Comparison of ENCODE assay signal across 24 mouse cellular contexts in the genomic region with DNA sequence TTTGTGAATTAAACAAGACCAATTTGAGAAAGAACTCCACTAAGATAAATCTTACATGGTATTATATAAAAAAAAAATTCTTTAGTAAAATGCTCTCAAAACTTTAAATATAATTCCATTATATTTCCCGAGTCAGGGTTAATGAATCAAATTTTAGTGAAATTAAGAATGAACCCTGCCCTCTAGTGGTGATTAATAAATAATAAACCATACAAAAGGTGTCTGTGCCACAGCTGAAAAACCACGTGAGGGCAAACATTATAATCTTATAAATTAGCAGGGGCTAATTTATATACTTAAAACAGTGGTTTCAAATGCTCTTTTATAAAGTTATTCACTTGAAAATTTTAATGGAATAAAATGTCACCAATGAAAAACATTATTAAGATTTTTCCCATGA.
A peak's percentile ranks its signal among the peaks of the same experiment; 100 is the strongest.
DNase-seq lines count a peak whose midpoint lies in the region; ATAC-seq and TF ChIP-seq lines count a peak whose summit lies in the region.
"Had no signal": no experiment of that assay in that cellular context is flagged by ENCODE, and none has a peak within 500 bp of the region (broad histone marks: within the 10 kb centered on the region; RNA-seq: fewer than 3 reads in every experiment).

No protein-coding gene starts in this region.

- 26% methylated on average over 2 of the region's 2 CpGs for WGBS in forebrain, postnatal 0 days
- WGBS in forebrain, embryonic 12.5 days: 41% methylated on average over 2 of the region's 2 CpGs
- 40% methylated on average over 2 of the region's 2 CpGs for WGBS in embryonic facial prominence, embryonic 14.5 days

- no peak overlapping the region for H3K9ac ChIP-seq in forebrain, postnatal 0 days
- no peak overlapping the region for H3K9ac ChIP-seq in forebrain, embryonic 12.5 days
- no peak overlapping the region for H3K9ac ChIP-seq in embryonic facial prominence, embryonic 14.5 days (ENCODE audit: low read depth, low read length)
- H3K9ac ChIP-seq: forebrain, embryonic 15.5 days; hindbrain, embryonic 15.5 days; liver, postnatal 0 days; neural tube, embryonic 15.5 days had no signal

- no peak overlapping the region for H3K27ac ChIP-seq in forebrain, postnatal 0 days (ENCODE audit: low read depth, low read length)
- H3K27ac ChIP-seq in forebrain, embryonic 12.5 days: no peak overlapping the region
- H3K27ac ChIP-seq in left cerebral cortex, adult 2 months: no peak overlapping the region
- H3K27ac ChIP-seq in embryonic facial prominence, embryonic 14.5 days (replicated peaks; ENCODE audit: low read depth, low read length): no peak overlapping the region
- H3K27ac ChIP-seq: forebrain, embryonic 15.5 days; hindbrain, embryonic 15.5 days; midbrain, embryonic 10.5 days; neural tube, embryonic 15.5 days had no signal

- no peaks in the 10 kb centered on the region for H3K4me1 ChIP-seq in forebrain, postnatal 0 days (ENCODE audit: insufficient read depth)
- no peaks in the 10 kb centered on the region for H3K4me1 ChIP-seq in forebrain, embryonic 12.5 days
- H3K4me1 ChIP-seq in E14TG2a.4 (replicated peaks; ENCODE audit: low read depth, low read length): no peaks in the 10 kb centered on the region
- H3K4me1 ChIP-seq in embryonic facial prominence, embryonic 14.5 days (ENCODE audit: control insufficient read depth, insufficient read depth, low read length): no peaks in the 10 kb centered on the region
- H3K4me1 ChIP-seq: forebrain, embryonic 15.5 days; hindbrain, embryonic 15.5 days; midbrain, embryonic 10.5 days; neural tube, embryonic 15.5 days had no signal

- no peak for ATAC-seq in forebrain, postnatal 0 days
- no peak for ATAC-seq in forebrain, embryonic 12.5 days (ENCODE audit: low FRiP score)
- no peak for ATAC-seq in embryonic facial prominence, embryonic 14.5 days (ENCODE audit: low read depth)
- ATAC-seq: CD4-positive, CD25-positive, alpha-beta regulatory T cell, adult 4 months; forebrain, embryonic 15.5 days; liver, postnatal 0 days had no signal

- intact Hi-C loops in left cerebral cortex, adult 2 months (cut with DNase I): no loop called here

- no peaks in the 10 kb centered on the region for H3K9me3 ChIP-seq in forebrain, postnatal 0 days (ENCODE audit: low read length)
- H3K9me3 ChIP-seq in forebrain, embryonic 12.5 days: no peaks in the 10 kb centered on the region
- no peaks in the 10 kb centered on the region for H3K9me3 ChIP-seq in E14TG2a.4 (ENCODE audit: low read length)
- H3K9me3 ChIP-seq in embryonic facial prominence, embryonic 14.5 days (ENCODE audit: control insufficient read depth, low read length): no peaks in the 10 kb centered on the region
- H3K9me3 ChIP-seq: forebrain, embryonic 15.5 days; hindbrain, embryonic 15.5 days; midbrain, embryonic 10.5 days; neural tube, embryonic 15.5 days had no signal

- no peaks in the 10 kb centered on the region for H3K27me3 ChIP-seq in forebrain, postnatal 0 days (ENCODE audit: insufficient read depth, low read length)
- H3K27me3 ChIP-seq in forebrain, embryonic 12.5 days: no peaks in the 10 kb centered on the region
- no peaks in the 10 kb centered on the region for H3K27me3 ChIP-seq in E14TG2a.4 (ENCODE audit: insufficient read depth, low read length)
- H3K27me3 ChIP-seq in embryonic facial prominence, embryonic 14.5 days (replicated peaks; ENCODE audit: control insufficient read depth, insufficient read depth, low read length): no peaks in the 10 kb centered on the region
- H3K27me3 ChIP-seq: forebrain, embryonic 15.5 days; hindbrain, embryonic 15.5 days; neural tube, embryonic 15.5 days had no signal

- TF ChIP-seq CTCF in forebrain, postnatal 0 days (IDR thresholded peaks at IDR 0.05; ENCODE audit: low read depth): 0 out of 2 replicates have a peak, but pooled peaks have one; percentile 11
- TF ChIP-seq CTCF in left cerebral cortex, adult 2 months (IDR thresholded peaks at IDR 0.05): peak; percentile 21; the same call in 1 of the 2 replicates
- peak; percentile 14 for TF ChIP-seq CTCF in E14TG2a.4 (conservative IDR thresholded peaks at IDR 0.05; ENCODE audit: low read length)

- H3K36me3 ChIP-seq in forebrain, postnatal 0 days (ENCODE audit: insufficient read depth): no peaks in the 10 kb centered on the region
- no peaks in the 10 kb centered on the region for H3K36me3 ChIP-seq in forebrain, embryonic 12.5 days (replicated peaks)
- H3K36me3 ChIP-seq in E14TG2a.4 (ENCODE audit: insufficient read depth, low read length): no peaks in the 10 kb centered on the region
- H3K36me3 ChIP-seq in embryonic facial prominence, embryonic 14.5 days (ENCODE audit: control insufficient read depth, insufficient read depth, low read length): no peaks in the 10 kb centered on the region
- H3K36me3 ChIP-seq: forebrain, embryonic 15.5 days; hindbrain, embryonic 15.5 days; midbrain, embryonic 10.5 days; neural tube, embryonic 15.5 days had no signal

- DNase-seq in forebrain, postnatal 0 days: peak; percentile 2
- DNase-seq in left cerebral cortex, adult 2 months (ENCODE audit: extremely low spot score in 1 of 2, low spot score in 2 of 2): no peak
- DNase-seq in left cerebral cortex, adult 11 months (ENCODE audit: low spot score): no peak
- DNase-seq in embryonic facial prominence, embryonic 14.5 days (ENCODE audit: low spot score): peak; percentile 7
- DNase-seq in spleen, postnatal 14 days (ENCODE audit: low spot score in 2 of 2): no peak
- DNase-seq in urinary bladder, adult 2 months (ENCODE audit: low spot score): no peak
- DNase-seq: adrenal gland, postnatal 10 days; cerebellum, adult 11-12 months; cerebellum, postnatal 36 days; kidney, adult 2 months; kidney, postnatal 25 days; layer of hippocampus, adult 9-11 months; liver; liver, postnatal 0 days; right cerebral cortex, adult 18-20 months; spleen, adult 18-20 months had no signal

- H3K4me2 ChIP-seq in forebrain, postnatal 0 days (ENCODE audit: low read depth): no peak overlapping the region
- no peak overlapping the region for H3K4me2 ChIP-seq in forebrain, embryonic 12.5 days
- no peak overlapping the region for H3K4me2 ChIP-seq in embryonic facial prominence, embryonic 14.5 days (ENCODE audit: low read depth, low read length)
- H3K4me2 ChIP-seq: forebrain, embryonic 15.5 days; hindbrain, embryonic 15.5 days; neural tube, embryonic 15.5 days had no signal

- no peak overlapping the region for H3K4me3 ChIP-seq in forebrain, postnatal 0 days (ENCODE audit: low read depth, low read length)
- no peak overlapping the region for H3K4me3 ChIP-seq in forebrain, embryonic 12.5 days (replicated peaks)
- no peak overlapping the region for H3K4me3 ChIP-seq in left cerebral cortex, adult 2 months
- no peak overlapping the region for H3K4me3 ChIP-seq in E14TG2a.4 (replicated peaks; ENCODE audit: low read length)
- no peak overlapping the region for H3K4me3 ChIP-seq in embryonic facial prominence, embryonic 14.5 days (ENCODE audit: low read depth, low read length)
- H3K4me3 ChIP-seq: forebrain, embryonic 15.5 days; hindbrain, embryonic 15.5 days; midbrain, embryonic 10.5 days; myocyte; neural tube, embryonic 15.5 days had no signal

Comparison
In these comparisons a context has a peak if more than half of its experiments do, and no peak if none do; other contexts are left out.
1. DNase-seq: peak in forebrain, postnatal 0 days (single experiment) and embryonic facial prominence, embryonic 14.5 days (single experiment); none in left cerebral cortex, adult 2 months (0 of 2), left cerebral cortex, adult 11 months (single experiment), spleen, postnatal 14 days (0 of 2) and urinary bladder, adult 2 months (single experiment).
2. Peak in every context shown above with its lines, with median percentiles within 50 percentile points of each other: CTCF ChIP-seq.